Mouse (Mus musculus) intestine, embryonic 14.5 days (tissue): Measurements from ENCODE around the gene Slc16a1. TPM values are rescaled to one million over a fixed set of nuclear protein-coding genes. Genes with fewer than 3 reads are reported as not detected.

Experiments used
- ATAC-seq: fragments of 200-750 bp; cut with Nextera tagmentation; replicated peaks from 2 replicates; pipeline ENCODE4 v1.8.0; 2017; ENCODE audit warnings: low read depth, moderate number of reproducible peaks, moderate TSS enrichment, moderate library complexity; ENCODE audit not compliant: low FRiP score, low TSS enrichment
- DNase-seq: peaks from one replicate; pipeline ENCODE4 v3.0.0-alpha.2; 2018; ENCODE audit warnings: low spot score
- H3K27ac ChIP-seq: fragments of 300-500 bp; sonication (generic); 2 replicates; pipeline ENCODE4 v1.5.1; 2014; ENCODE audit warnings: low read depth, mild to moderate bottlenecking, control low read depth
- H3K27me3 ChIP-seq: fragments of 300-500 bp; sonication (generic); replicated peaks from 2 replicates; pipeline ENCODE4 v1.6.1; 2014; ENCODE audit warnings: low read length, control low read depth; ENCODE audit not compliant: control insufficient read depth, insufficient read depth
- H3K36me3 ChIP-seq: fragments of 300-500 bp; sonication (generic); 2 replicates; pipeline ENCODE4 v1.6.1; 2014; ENCODE audit warnings: low read length, control low read depth; ENCODE audit not compliant: control insufficient read depth, insufficient read depth
- H3K4me1 ChIP-seq: fragments of 300-500 bp; sonication (generic); replicated peaks from 2 replicates; pipeline ENCODE4 v1.6.1; 2014; ENCODE audit warnings: low read length, control low read depth, mixed read lengths; ENCODE audit not compliant: control insufficient read depth, insufficient read depth
- H3K4me2 ChIP-seq: fragments of 300-500 bp; sonication (generic); 2 replicates; pipeline ENCODE4 v1.6.1; 2014; ENCODE audit warnings: low read length
- H3K4me3 ChIP-seq: fragments of 300-500 bp; sonication (generic); 2 replicates; pipeline ENCODE4 v1.5.1; 2014; ENCODE audit warnings: low read depth, low read length, control low read depth, mixed read lengths
- H3K9ac ChIP-seq: fragments of 300-500 bp; sonication (generic); 2 replicates; pipeline ENCODE4 v1.6.1; 2014; ENCODE audit warnings: mild to moderate bottlenecking, low read length
- H3K9me3 ChIP-seq: fragments of 300-500 bp; sonication (generic); 2 replicates; pipeline ENCODE4 v1.6.1; 2016; ENCODE audit warnings: low read length, control low read depth; ENCODE audit not compliant: control insufficient read depth
- WGBS: fragments of 180-500 bp; shearing (Covaris S2); extraction: QIAGEN DNeasy Blood & Tissue Kit; methylation state at CpG from one replicate; pipeline ENCODE4 v1.1.7; 2014; 5-methylcytosine and 5-hydroxymethylcytosine counted together
- polyA plus RNA-seq: library from polyadenylated mRNA; unstranded; fragments of >200 nt; fragmentation: Nextera tagmentation; extraction: Ambion mirVana; gene quantifications from 2 replicates; pipeline ENCODE4 v1.2.1, GENCODE M21; 2014

Gene Slc16a1
- polyA plus RNA-seq, 1 experiment from 2014 or later: 42.5 TPM

DNA sequence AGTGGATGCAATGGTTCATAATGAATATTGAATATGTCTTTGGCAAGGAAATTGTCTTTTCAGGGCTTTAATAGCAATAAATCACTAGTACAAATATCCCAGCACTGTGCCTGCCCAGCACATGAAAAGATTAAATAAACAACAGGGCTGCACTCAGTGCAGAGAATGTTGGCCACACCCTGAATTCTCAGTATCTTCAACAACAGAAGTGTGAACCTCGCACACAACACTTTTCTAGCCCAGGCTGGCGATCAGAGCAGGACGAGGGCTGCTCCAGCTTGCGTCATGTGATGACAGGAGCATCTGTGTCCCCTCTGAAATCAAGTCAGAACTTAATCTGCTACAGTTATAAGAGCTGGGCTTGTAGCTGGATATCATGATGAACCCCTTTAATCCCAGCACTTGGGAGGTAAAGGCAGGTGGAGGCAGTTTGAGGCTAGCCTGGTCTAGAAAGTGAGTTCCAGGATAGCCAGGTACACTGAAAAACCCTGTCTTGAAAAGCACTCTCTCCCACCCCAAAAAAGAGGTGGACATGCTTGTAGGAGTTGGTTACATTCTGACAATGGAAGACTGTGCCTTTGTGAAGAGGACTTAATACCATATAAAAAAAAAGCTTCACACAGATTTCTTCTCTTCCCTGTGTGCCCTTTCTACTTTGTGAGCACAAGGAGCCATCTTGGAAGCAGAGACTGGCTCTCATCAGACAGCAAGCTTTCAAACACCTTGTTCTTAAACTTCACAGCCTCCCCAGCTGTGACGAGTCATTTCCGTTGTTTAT is 27.8 kb upstream of the Slc16a1 start:
- Histone ChIP-seq H3K4me1 (no peaks in the 10 kb centered on the region), H3K36me3 (no peaks in the 10 kb centered on the region), H3K27ac (no peak overlapping the region), H3K9ac (no peak overlapping the region), H3K9me3 (no peaks in the 10 kb centered on the region), H3K4me3 (no peak overlapping the region), H3K4me2 (no peak overlapping the region), H3K27me3 (no peaks in the 10 kb centered on the region)
- 60% methylated on average over 6 of the region's 6 CpGs for WGBS
- ATAC-seq (no peak), DNase-seq (no peak)

GRCm38 (mm10) chr3:104611951-104612350 is 26.5 kb upstream of the Slc16a1 start:
- Histone ChIP-seq H3K9ac (no peak overlapping the region), H3K9me3 (no peaks in the 10 kb centered on the region), H3K27me3 (no peaks in the 10 kb centered on the region), H3K36me3 (no peaks in the 10 kb centered on the region), H3K4me1 (no peaks in the 10 kb centered on the region), H3K4me2 (no peak overlapping the region), H3K27ac (no peak overlapping the region), H3K4me3 (no peak overlapping the region)
- WGBS: 88% methylated on average over 3 of the region's 3 CpGs
- no peak for DNase-seq
- ATAC-seq: no peak

DNA sequence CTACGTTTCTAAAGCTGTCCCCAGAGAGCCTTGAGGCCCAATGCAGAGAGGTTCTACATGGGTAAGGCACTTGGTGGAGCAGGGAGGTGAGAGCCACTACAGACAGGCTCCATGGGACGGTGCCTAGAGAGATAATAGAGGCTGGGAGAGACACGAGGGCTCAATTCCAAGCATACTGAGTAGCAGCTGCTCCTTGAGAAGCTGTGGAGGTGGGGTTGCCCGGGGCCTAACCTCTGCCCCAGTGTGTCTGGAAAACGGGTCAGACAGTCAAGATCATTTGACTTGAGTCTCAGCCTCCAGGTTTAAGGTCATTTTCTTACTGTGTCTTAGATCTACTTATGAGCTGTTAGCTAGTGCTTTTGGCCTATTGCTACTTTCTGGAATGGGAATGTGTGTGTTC is 25.4 kb upstream of the Slc16a1 start:
- H3K9ac ChIP-seq: no peak overlapping the region
- no peaks in the 10 kb centered on the region for H3K36me3 ChIP-seq
- WGBS: 69% methylated on average over 5 of the region's 5 CpGs
- no peaks in the 10 kb centered on the region for H3K27me3 ChIP-seq
- no peak overlapping the region for H3K27ac ChIP-seq
- no peak for DNase-seq
- H3K4me1 ChIP-seq: no peaks in the 10 kb centered on the region
- H3K4me3 ChIP-seq: no peak overlapping the region
- ATAC-seq: no peak
- H3K9me3 ChIP-seq: no peaks in the 10 kb centered on the region
- no peak overlapping the region for H3K4me2 ChIP-seq

DNA sequence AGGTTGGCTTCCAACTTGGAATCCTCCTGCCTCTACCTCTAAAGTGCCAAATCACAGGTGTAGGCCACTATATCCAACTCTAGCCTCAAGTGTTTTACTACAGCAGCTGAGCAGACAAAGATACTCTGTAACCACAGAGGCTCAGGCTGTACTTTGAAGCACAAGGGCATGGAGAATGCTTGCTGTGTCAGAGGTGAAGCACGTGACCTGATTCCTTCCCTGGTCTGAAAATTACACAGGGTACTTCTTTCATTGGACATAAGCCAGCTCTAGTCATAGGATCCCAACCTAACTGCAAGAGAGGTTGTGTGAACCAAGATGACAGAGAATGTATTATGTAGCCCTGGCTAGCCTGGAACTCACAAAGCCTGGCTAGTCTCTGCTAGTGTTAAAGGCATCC is 24.4 kb upstream of the Slc16a1 start:
- no peaks in the 10 kb centered on the region for H3K27me3 ChIP-seq
- H3K9ac ChIP-seq: no peak overlapping the region
- H3K4me2 ChIP-seq: no peak overlapping the region
- DNase-seq (no peak), ATAC-seq (no peak)
- no peak overlapping the region for H3K4me3 ChIP-seq
- 84% methylated on average over 1 of the region's 1 CpGs for WGBS
- H3K9me3 ChIP-seq: no peaks in the 10 kb centered on the region
- no peaks in the 10 kb centered on the region for H3K4me1 ChIP-seq
- H3K27ac ChIP-seq: no peak overlapping the region
- H3K36me3 ChIP-seq: no peaks in the 10 kb centered on the region

DNA sequence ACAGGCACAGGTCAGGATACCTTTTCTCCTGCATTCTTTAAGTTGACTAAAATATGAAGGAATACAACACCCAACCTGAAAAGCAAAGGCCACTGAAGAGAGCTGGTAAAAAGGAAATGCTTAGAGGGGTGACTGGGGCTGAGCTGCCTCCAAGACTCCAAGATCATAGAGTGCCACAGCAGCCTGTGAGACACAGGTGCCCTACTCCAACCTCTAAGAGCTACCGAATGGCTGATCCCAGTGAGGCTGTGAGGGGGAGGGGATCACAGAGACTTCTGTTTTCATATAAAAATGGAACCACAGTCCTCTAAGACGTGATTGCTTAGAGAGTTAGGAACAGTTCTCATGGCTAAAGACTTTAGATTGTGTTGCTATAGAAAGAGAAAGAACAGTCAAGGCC is 23.3 kb upstream of the Slc16a1 start:
- Histone ChIP-seq H3K36me3 (no peaks in the 10 kb centered on the region), H3K4me3 (no peak overlapping the region), H3K27ac (no peak overlapping the region), H3K9ac (no peak overlapping the region), H3K4me2 (no peak overlapping the region), H3K9me3 (no peaks in the 10 kb centered on the region), H3K27me3 (no peaks in the 10 kb centered on the region), H3K4me1 (no peaks in the 10 kb centered on the region)
- ATAC-seq (no peak), DNase-seq (no peak)
- 78% methylated on average over 2 of the region's 2 CpGs for WGBS

DNA sequence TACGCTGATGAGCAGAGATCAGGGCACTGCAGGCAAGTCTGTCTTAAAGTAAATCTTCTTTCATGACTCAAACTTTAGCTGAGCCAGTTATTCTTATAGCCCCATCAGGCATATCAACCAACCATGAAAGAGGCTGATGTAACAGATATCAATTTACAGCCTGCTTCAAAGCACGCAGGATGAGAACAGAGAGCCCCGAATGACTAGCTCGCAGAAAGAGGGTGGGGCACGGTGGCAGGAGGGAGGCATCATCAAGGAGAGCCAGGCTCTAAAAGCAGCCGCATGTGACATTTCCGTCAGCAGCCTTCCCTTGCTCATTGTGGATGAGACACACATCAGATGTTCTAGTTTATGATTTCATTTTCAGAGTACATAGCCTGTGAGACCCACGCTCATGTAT is 22.3 kb upstream of the Slc16a1 start:
- H3K4me3 ChIP-seq: no peak overlapping the region
- H3K4me1 ChIP-seq: no peaks in the 10 kb centered on the region
- no peak overlapping the region for H3K4me2 ChIP-seq
- no peaks in the 10 kb centered on the region for H3K27me3 ChIP-seq
- no peaks in the 10 kb centered on the region for H3K36me3 ChIP-seq
- no peak for ATAC-seq
- no peak for DNase-seq
- no peaks in the 10 kb centered on the region for H3K9me3 ChIP-seq
- H3K9ac ChIP-seq: no peak overlapping the region
- no peak overlapping the region for H3K27ac ChIP-seq
- 37% methylated on average over 8 of the region's 8 CpGs for WGBS

DNA sequence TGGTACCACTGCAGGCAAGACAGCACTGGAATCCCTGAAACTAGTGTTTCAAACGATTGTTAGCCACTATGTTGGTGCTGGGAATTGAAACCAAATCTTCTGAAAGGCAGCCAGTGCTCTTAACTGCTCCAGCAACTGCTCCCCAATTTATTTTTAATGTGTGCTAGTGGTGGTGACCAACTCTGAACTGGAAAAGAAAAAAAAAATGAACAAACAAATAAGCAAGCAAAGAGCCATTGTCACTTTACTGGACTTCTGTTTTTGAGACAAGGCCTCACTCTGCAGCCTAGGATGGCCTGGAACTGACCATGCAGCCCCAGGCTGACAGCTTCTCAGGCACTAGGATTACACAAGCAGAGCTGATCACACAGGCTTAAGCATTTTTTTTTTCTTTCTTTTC is 16.6 kb upstream of the Slc16a1 start:
- no peak overlapping the region for H3K4me2 ChIP-seq
- 63% methylated on average over 1 of the region's 1 CpGs for WGBS

DNA sequence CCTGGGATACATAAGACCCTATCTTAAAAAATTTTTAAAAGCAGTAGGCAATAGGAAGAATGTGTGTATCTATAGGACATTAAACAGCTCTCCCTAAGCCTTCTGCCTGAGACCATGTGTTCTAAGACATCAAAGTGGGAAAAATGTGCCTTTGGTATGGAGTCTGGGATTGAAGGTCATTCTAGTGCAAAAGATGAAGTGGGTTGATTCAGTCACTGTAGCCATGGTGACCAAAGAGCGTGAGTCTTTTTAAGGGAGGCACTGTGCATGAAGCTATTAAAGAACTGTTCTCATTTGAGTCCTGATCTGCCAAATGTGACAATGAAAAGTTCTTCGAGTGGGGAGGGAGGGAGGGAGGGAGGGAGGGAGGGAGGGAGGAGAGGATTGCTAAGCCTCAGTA is 8.7 kb upstream of the Slc16a1 start:
- Histone ChIP-seq H3K9ac (no peak overlapping the region), H3K4me2 (no peak overlapping the region), H3K4me1 (no peaks in the 10 kb centered on the region), H3K36me3 (no peaks in the 10 kb centered on the region), H3K4me3 (no peak overlapping the region), H3K27me3 (no peaks in the 10 kb centered on the region), H3K27ac (no peak overlapping the region), H3K9me3 (no peaks in the 10 kb centered on the region)
- WGBS: 62% methylated on average over 2 of the region's 2 CpGs
- DNase-seq (no peak), ATAC-seq (no peak)

More for the DNA sequence above, 16.6 kb upstream of the Slc16a1 start:
- Histone ChIP-seq H3K4me1 (no peaks in the 10 kb centered on the region), H3K36me3 (no peaks in the 10 kb centered on the region), H3K27me3 (no peaks in the 10 kb centered on the region), H3K27ac (no peak overlapping the region), H3K9ac (no peak overlapping the region), H3K9me3 (no peaks in the 10 kb centered on the region), H3K4me3 (no peak overlapping the region)
- no peak for DNase-seq
- no peak for ATAC-seq

GRCm38 (mm10) chr3:104630941-104631340 is 7.5 kb upstream of the Slc16a1 start:
- Histone ChIP-seq H3K9me3 (no peaks in the 10 kb centered on the region), H3K4me3 (no peak overlapping the region), H3K27ac (no peak overlapping the region), H3K9ac (no peak overlapping the region), H3K4me2 (no peak overlapping the region), H3K4me1 (no peaks in the 10 kb centered on the region), H3K27me3 (no peaks in the 10 kb centered on the region), H3K36me3 (no peaks in the 10 kb centered on the region)
- DNase-seq: no peak
- no peak for ATAC-seq
- 85% methylated on average over 2 of the region's 2 CpGs for WGBS
